Mouse (Mus musculus) left cerebral cortex, postnatal 10 days (tissue): ENCODE data around the gene Pmp22. TPM values are rescaled to one million over a fixed set of nuclear protein-coding genes. Genes with fewer than 3 reads are reported as not detected.

ENCODE experiments used
- DNase-seq, 2 experiments: peaks; one replicate each; pipeline ENCODE4 v3.0.0; 2021 to 2022; ENCODE audit warnings: low spot score in 2 of 2, mixed read lengths in 1 of 2; ENCODE audit errors: extremely low spot score in 1 of 2
- intact Hi-C: fragments of 180-260 bp; cut with DNase I; formaldehyde crosslinking; loops from one replicate; pipeline ENCODE4 v1.15.1; 2025
- total RNA-seq, 2 experiments: library from RNA; stranded (reverse); gene quantifications; 2 replicates each; pipeline ENCODE4 v1.2.3; 2021

Gene Pmp22
- total RNA-seq, 2 experiments from 2014 or later: 18.2 to 21.3 TPM

GRCm38 (mm10) chr11:63198070-63198469 is 69.3 kb downstream of the Pmp22 start:
- DNase-seq: no peak
- intact Hi-C loops: no loop called here

- intact Hi-C loops: no loop called here
- DNase-seq: no peak
Measured at GRCm38 (mm10) chr11:63201989-63202535, 73.3 kb downstream of the Pmp22 start.

Other genes with a start within 250 kb of the Pmp22 start
- 10 to 100 TPM; 19.8 to 21.6 TPM for gene Tvp23b, start 249.5 kb upstream of the Pmp22 start, total RNA-seq
- gene Cdrt4, start 177.8 kb upstream of the Pmp22 start, total RNA-seq: not detected
- not detected for gene Tekt3, start 67.3 kb upstream of the Pmp22 start, total RNA-seq